Mouse (Mus musculus) adrenal gland, adult 8-10 months (tissue): Measurements from ENCODE around the gene Acss2. TPM values are rescaled to one million over a fixed set of nuclear protein-coding genes. Genes with fewer than 3 reads are reported as not detected.

ENCODE experiments used
- DNase-seq: peaks from one replicate; pipeline ENCODE4 v3.0.0; 2022
- total RNA-seq, 4 experiments: library from RNA; stranded (reverse); gene quantifications; 2 replicates each; pipeline ENCODE4 v1.2.4; 2022

Acss2 gene
- total RNA-seq: 10 to 100 TPM; 41.7 to 70.9 (median 65.8) TPM

GRCm38 (mm10) chr2:155517455-155518423, at the start of gene Acss2, which contains the start of gene Ggt7:
Gene Acss2, plus strand, starts transcription at chr2:155517948.
Gene Ggt7, minus strand, starts transcription at chr2:155518237.
- DNase-seq: peak; percentile 99

GRCm38 (mm10) chr2:155472671-155473569, 44.8 kb upstream of the Acss2 start:
- DNase-seq: peak; percentile 34

DNA sequence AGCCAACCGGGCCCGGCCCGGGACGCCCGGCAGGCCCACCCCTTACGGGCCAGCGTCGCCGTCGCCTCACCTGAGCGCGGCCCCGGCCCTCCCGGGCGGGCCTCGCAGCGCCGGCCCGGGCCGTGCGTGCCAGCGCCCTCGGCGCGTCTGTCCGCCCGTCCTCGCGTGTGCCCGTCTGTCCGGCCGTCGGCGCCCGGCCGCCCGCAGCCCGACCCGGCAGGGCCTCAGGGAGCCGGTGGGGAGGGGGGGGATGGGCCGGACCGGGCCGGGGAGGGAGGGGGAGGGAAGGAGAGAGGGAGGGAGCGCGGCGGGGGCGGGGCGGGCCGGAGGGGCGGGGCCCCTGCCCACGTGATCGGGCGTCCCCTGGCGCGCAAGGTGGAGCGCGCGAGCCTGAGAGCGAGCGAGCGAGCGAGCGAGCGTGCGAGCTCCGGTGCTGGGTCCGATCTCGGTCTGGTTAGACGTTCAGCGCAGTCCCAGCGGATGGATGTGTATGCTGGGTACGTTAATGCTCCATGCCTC, 44.1 kb upstream of the Acss2 start, which contains the start of gene Ncoa6:
Ncoa6 (minus strand) TSS at position 325 of the 519 bp plus-strand sequence.
- peak; percentile 31 for DNase-seq

GRCm38 (mm10) chr2:155482021-155482420, 35.7 kb upstream of the Acss2 start:
- DNase-seq: no peak

DNA sequence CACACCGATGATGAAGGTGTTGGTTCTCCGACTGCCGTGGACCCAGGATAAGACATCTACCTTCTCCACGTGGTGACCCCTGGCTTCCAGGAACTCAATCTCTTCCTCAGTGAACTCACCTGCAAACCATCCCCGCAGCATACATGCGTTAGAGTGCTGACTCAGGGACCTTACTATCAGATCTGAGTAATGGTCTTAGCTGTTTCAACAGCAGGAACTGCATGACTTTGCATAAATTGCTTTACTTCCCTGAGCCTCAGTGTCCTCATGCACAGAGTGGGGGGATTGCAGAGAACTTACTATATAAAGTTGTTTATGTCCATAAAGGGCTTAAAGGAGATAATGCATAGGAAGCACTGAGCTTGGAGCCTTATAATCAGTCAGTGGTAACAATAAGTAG, 26.8 kb upstream of the Acss2 start:
- DNase-seq: no peak

DNA sequence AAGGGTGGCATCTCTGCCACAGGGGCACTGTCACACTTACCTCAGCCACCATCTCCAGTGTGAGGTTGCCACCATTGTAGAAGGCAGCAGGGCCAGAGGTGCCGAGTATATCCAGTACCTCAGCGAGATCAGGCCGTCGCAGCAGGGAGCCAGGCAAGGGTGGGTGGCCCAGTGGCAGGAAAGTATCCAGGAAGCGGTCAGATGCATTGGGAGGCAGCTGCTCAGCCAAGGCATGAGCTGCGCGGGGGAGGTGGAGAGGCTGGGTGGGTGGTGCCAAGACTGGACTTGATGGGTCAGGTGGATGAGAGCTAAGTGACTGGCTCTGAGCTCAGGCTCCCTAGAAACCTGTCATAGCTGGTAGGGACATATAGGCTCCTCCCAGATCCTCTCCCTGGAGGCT, 15.2 kb upstream of the Acss2 start:
- no peak for DNase-seq

- no peak for DNase-seq
Measured at GRCm38 (mm10) chr2:155504440-155505355, 13.1 kb upstream of the Acss2 start.

- no peak for DNase-seq
Measured at GRCm38 (mm10) chr2:155505811-155506210, 11.9 kb upstream of the Acss2 start.

DNA sequence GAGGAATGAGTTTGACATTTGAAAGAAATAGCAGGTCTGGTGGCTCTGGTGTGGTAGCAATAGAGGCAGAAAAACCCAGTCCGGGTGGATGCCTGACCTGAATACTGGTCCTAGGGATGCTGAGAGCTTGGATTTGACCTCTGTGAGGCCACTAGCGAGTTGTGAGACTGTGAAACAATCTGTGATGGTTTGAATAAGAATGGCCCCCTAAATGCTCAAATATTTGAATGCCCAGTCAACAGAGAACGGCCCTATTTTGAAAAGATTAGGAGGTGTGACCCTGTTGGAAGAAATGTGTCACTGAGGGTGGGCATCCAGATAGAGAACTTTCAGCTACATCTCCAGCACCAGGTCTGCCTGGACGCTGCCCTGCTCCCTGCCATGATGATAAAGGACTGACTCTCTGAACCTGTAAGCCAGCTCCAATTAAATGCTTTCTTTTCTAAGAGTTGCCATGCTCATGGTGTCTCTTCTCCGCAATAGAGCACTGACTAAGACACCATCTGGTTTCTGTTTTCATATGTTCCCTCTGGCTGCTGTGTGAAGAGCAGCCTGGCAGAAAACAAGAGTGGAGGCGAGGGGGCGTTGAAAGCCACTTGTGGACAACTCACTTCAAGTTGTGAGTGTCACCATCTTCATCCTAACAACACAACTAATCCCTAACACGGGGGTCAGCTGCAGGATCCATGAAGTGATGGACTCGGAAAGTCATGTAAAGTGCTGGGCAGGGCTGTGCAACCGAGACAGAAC, 9.9 kb upstream of the Acss2 start:
- DNase-seq: no peak

- DNase-seq: peak; percentile 26
Measured at GRCm38 (mm10) chr2:155512479-155512878, 5.3 kb upstream of the Acss2 start.

- no peak for DNase-seq
Measured at GRCm38 (mm10) chr2:155513543-155513942, 4.2 kb upstream of the Acss2 start.

DNA sequence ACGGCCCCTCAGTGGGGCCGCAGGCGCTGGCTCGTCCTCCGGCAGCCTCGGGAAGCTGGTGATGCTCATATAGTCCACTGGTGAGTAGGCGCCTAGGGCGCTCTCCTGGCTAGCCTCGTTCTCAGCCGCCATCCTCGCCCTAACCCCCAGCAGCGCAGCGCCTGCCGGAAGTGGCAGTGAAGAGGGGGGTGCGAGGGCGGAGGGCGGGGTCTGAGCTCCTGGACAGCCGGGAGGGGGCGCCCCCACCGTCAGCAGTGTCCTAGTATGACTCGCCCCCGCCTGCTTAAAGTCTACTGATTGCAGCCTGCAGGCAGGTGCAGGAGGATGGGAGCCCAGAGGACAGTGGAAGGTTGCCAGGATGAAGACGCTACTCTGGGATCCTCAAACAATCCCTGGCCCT, 3.1 kb upstream of the Acss2 start:
- peak; percentile 54 for DNase-seq

DNA sequence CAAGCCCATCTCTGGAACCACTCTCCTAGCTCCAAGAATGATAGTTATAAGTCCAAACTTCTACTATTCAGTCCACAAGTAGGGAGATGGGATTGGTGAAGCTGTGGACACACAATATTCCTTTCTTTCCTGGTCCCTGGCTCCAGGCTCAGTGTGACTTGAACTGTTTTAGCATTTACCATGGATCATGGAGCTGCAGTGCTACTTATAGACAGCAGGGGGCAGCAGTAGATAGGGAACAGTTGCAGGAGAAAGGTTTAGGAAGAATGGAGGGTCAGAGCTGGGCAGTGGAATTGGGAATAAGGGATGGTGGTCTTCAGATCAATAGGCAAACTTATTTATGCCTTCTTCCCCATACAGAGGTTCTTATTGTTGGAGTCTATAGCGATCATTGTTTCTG, 1.8 kb upstream of the Acss2 start:
- DNase-seq: peak; percentile 45

- no peak for DNase-seq
Measured at GRCm38 (mm10) chr2:155518531-155519270, 953 bp downstream of the Acss2 start.

DNA sequence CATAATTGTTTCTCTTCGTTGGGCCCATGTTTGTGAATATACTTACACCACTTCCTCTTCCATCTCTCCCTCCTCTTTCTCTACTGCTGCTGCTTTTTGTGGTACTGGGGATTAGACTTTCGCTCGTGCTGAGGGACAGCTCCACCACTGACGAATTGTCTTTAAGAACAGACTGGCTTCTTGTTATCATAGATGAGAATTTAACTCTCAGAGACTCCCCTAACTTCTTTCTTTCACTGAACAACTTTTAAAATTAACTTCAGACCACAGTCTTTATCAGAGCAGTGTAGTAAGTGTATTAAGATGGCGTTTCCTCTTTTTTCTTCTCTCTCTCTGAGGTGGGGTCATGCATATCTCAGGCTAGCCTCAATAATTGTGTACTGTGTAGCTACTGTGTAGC, 6.0 kb downstream of the Acss2 start:
- DNase-seq: no peak

DNA sequence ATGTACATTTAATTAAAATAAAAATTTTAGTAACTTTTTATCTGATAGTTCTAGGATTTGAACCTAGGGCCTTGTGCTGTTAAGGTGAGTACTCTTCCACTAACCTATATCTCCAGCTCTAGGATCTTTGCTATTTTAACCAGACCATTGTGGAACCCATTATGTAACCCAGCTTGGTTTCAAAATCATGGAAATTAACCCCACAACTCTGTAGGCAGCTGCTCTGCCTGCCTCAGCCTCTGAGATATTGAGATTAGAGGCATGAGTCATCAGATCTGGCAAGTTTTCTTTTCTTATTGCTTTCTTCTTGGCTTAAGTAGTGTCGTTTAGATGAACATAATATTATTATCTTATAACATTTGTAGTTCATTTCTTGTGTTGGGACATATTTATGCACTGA, 6.6 kb downstream of the Acss2 start:
- no peak for DNase-seq

DNA sequence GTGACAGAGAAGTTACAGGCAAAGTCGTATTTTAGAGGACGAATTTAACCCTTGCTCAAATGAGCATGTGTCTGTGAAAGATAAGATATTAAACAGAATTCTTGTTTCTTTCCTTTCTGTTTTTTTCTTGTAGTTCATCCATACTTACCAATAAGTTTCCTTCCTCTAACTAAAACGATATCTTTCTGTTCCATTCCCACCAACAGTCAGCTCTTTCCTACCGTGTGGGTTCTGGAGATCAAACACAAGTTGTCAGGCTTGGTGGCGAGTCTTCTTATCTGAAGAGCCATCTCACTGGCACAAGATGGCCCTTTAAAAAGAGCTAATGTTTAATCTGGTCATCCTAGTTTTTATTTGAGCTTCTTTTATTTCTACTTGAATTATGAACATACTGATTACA, 9.6 kb downstream of the Acss2 start:
- DNase-seq: no peak

DNA sequence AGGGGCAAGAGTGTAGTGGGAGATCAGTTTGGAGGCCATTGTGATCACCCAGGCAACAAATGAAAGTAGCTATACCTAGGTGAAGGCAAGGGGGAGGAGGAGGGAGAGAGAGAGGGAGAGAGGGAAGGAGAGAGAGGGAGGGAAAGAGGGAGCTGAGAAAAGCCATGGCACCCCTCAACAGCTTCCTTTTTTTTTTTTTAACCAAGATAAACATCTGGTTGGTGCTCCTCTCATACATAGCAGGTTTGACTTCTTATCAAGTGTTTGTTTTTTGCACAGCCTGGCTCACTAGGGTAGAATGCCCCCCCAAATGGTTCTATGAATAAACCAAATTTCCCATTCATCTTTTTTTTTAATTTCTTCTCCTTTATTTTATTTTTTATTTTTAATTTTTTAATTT, 18.5 kb downstream of the Acss2 start:
- no peak for DNase-seq

GRCm38 (mm10) chr2:155537761-155538462, 20.2 kb downstream of the Acss2 start:
- DNase-seq: peak; percentile 24
